Mouse (Mus musculus): Measurements from ENCODE around the gene Cmss1. TPM values are rescaled to one million over a fixed set of nuclear protein-coding genes. Genes with fewer than 3 reads are reported as not detected.

The Cmss1 gene
- polyA plus RNA-seq, 1 experiment from 2014 or later, result 50.4 TPM

GRCm38 (mm10) chr16:57454106-57454763 is 152.4 kb downstream of the Cmss1 start:
- 81% methylated on average over 8 of the region's 8 CpGs for WGBS
- no peak for TF ChIP-seq CTCF (IDR thresholded peaks at IDR 0.05; ENCODE audit: low read depth)
- H3K9me3 ChIP-seq (replicated peaks; ENCODE audit: low read length), result no peaks in the 10 kb centered on the region
- DNase-seq (ENCODE audit: low spot score) (no peak), ATAC-seq (replicated peaks; ENCODE audit: low FRiP score, low read depth) (0 out of 2 replicates have a peak, but pooled peaks have one; percentile 52)
- H3K27me3 ChIP-seq (ENCODE audit: insufficient read depth, low read length), result no peaks in the 10 kb centered on the region
- no peaks in the 10 kb centered on the region for H3K4me1 ChIP-seq (replicated peaks; ENCODE audit: insufficient read depth, low read length)
- no peak overlapping the region for H3K4me2 ChIP-seq (ENCODE audit: low read length)
- no peaks in the 10 kb centered on the region for H3K36me3 ChIP-seq (ENCODE audit: insufficient read depth, low read length)
- no peak overlapping the region for H3K27ac ChIP-seq
- H3K4me3 ChIP-seq (replicated peaks; ENCODE audit: low read depth, low read length), result no peak overlapping the region
- H3K9ac ChIP-seq (ENCODE audit: low read depth, low read length), result no peak overlapping the region

- Histone ChIP-seq H3K27me3 (ENCODE audit: insufficient read depth, low read length) (no peaks in the 10 kb centered on the region), H3K27ac (no peak overlapping the region), H3K4me3 (replicated peaks; ENCODE audit: low read depth, low read length) (no peak overlapping the region), H3K4me1 (replicated peaks; ENCODE audit: insufficient read depth, low read length) (no peaks in the 10 kb centered on the region), H3K9me3 (replicated peaks; ENCODE audit: low read length) (peaks cover 5% of the 10 kb centered on the region; the same call in 1 of the 2 replicates), H3K4me2 (ENCODE audit: low read length) (no peak overlapping the region), H3K36me3 (ENCODE audit: insufficient read depth, low read length) (no peaks in the 10 kb centered on the region), H3K9ac (ENCODE audit: low read depth, low read length) (no peak overlapping the region)
- DNase-seq (ENCODE audit: low spot score), result no peak
- ATAC-seq (replicated peaks; ENCODE audit: low FRiP score, low read depth), result 0 out of 2 replicates have a peak, but pooled peaks have one; percentile 36
- 59% methylated on average over 7 of the region's 7 CpGs for WGBS
- TF ChIP-seq CTCF (IDR thresholded peaks at IDR 0.05; ENCODE audit: low read depth), result no peak
Observed at GRCm38 (mm10) chr16:57453009-57453408, 153.7 kb downstream of the Cmss1 start.

GRCm38 (mm10) chr16:57445096-57446094 is 161.3 kb downstream of the Cmss1 start:
- 0 out of 2 replicates have a peak, but pooled peaks have one; percentile 43 for ATAC-seq (replicated peaks; ENCODE audit: low FRiP score, low read depth)
- 38% methylated on average over 10 of the region's 10 CpGs for WGBS
- Histone ChIP-seq H3K4me2 (ENCODE audit: low read length) (no peak overlapping the region), H3K27ac (no peak overlapping the region), H3K9me3 (replicated peaks; ENCODE audit: low read length) (peaks cover 5% of the 10 kb centered on the region; the same call in 1 of the 2 replicates), H3K9ac (ENCODE audit: low read depth, low read length) (no peak overlapping the region), H3K27me3 (ENCODE audit: insufficient read depth, low read length) (no peaks in the 10 kb centered on the region), H3K4me3 (replicated peaks; ENCODE audit: low read depth, low read length) (no peak overlapping the region), H3K36me3 (ENCODE audit: insufficient read depth, low read length) (no peaks in the 10 kb centered on the region), H3K4me1 (replicated peaks; ENCODE audit: insufficient read depth, low read length) (no peaks in the 10 kb centered on the region)
- TF ChIP-seq CTCF (IDR thresholded peaks at IDR 0.05; ENCODE audit: low read depth), result no peak
- DNase-seq (ENCODE audit: low spot score), result no peak

DNA sequence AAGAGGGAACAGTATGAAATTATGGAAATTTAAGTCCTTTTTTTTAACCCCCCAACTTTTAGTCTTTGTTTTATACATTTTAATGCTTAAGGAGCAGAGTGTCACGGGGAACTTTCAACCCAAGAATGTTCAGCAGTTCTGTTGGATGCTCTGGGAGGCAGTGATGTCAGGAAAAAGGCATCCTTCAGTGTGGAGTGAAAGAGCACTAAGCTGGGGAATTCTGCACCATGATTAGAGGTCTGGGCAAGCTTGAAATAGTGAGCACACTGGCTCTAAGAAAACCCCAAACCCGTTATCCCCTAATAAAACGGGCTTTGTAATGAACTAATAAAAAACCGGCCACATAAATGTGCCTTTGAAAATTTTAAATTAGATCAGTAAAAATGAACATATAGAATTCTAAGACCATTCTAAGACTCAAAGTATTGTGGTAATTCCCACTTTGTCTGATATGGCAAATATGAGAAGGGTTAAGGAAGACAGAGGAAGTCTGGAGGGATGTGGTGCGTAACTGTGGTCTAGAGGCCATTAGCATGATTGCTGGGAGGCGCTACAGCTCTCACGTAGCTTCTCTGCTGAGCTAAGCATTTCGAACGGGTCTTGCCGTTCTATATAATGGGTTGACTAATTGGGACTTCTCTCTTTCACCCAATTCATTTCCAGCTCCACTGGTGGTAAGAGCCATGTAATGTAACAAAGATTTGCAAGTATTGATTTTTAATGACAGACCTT is 165.8 kb downstream of the Cmss1 start:
- Histone ChIP-seq H3K36me3 (ENCODE audit: insufficient read depth, low read length) (no peaks in the 10 kb centered on the region), H3K4me1 (replicated peaks; ENCODE audit: insufficient read depth, low read length) (no peaks in the 10 kb centered on the region), H3K9me3 (replicated peaks; ENCODE audit: low read length) (no peaks in the 10 kb centered on the region), H3K4me2 (ENCODE audit: low read length) (no peak overlapping the region), H3K9ac (ENCODE audit: low read depth, low read length) (no peak overlapping the region), H3K27me3 (ENCODE audit: insufficient read depth, low read length) (no peaks in the 10 kb centered on the region), H3K4me3 (replicated peaks; ENCODE audit: low read depth, low read length) (no peak overlapping the region), H3K27ac (no peak overlapping the region)
- ATAC-seq (replicated peaks; ENCODE audit: low FRiP score, low read depth) (no peak), DNase-seq (ENCODE audit: low spot score) (no peak)
- TF ChIP-seq CTCF (IDR thresholded peaks at IDR 0.05; ENCODE audit: low read depth), result no peak
- WGBS, result 85% methylated on average over 10 of the region's 10 CpGs

DNA sequence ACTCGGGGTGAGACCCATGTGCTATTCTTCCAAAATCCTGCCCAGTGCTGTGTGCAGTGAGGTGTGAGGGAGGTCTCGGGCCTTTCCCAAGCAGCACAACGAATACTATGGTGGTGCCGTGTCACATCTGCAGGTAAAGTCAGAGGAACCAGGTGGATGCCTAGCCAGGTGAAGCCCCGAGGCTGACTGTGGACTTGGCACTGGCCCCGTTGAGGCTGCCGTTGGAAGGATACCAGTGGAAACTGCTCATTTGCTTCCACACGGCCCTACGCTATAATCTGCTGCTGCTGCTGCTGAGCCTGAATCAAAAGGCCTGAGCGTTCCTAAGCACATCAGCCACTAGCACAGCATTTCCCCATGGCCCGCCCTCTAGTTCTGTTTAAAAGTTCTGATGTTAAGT is 167.5 kb downstream of the Cmss1 start:
- TF ChIP-seq CTCF (IDR thresholded peaks at IDR 0.05; ENCODE audit: low read depth), result no peak
- no peak overlapping the region for H3K4me3 ChIP-seq (replicated peaks; ENCODE audit: low read depth, low read length)
- H3K4me1 ChIP-seq (replicated peaks; ENCODE audit: insufficient read depth, low read length), result no peaks in the 10 kb centered on the region
- H3K9ac ChIP-seq (ENCODE audit: low read depth, low read length), result no peak overlapping the region
- no peak for DNase-seq (ENCODE audit: low spot score)
- H3K36me3 ChIP-seq (ENCODE audit: insufficient read depth, low read length), result no peaks in the 10 kb centered on the region
- WGBS, result 72% methylated on average over 11 of the region's 11 CpGs
- H3K27me3 ChIP-seq (ENCODE audit: insufficient read depth, low read length), result no peaks in the 10 kb centered on the region
- no peak overlapping the region for H3K4me2 ChIP-seq (ENCODE audit: low read length)
- no peak overlapping the region for H3K27ac ChIP-seq
- H3K9me3 ChIP-seq (replicated peaks; ENCODE audit: low read length), result no peaks in the 10 kb centered on the region
- ATAC-seq (replicated peaks; ENCODE audit: low FRiP score, low read depth), result no peak

GRCm38 (mm10) chr16:57438288-57438685 is 168.4 kb downstream of the Cmss1 start:
- no peak for ATAC-seq (replicated peaks; ENCODE audit: low FRiP score, low read depth)

More at GRCm38 (mm10) chr16:57438288-57438685, 168.4 kb downstream of the Cmss1 start:
- no peak overlapping the region for H3K27ac ChIP-seq
- no peak overlapping the region for H3K9ac ChIP-seq (ENCODE audit: low read depth, low read length)
- WGBS, result 53% methylated on average over 5 of the region's 5 CpGs
- H3K4me2 ChIP-seq (ENCODE audit: low read length), result no peak overlapping the region
- no peak for TF ChIP-seq CTCF (IDR thresholded peaks at IDR 0.05; ENCODE audit: low read depth)
- no peak overlapping the region for H3K4me3 ChIP-seq (replicated peaks; ENCODE audit: low read depth, low read length)
- no peaks in the 10 kb centered on the region for H3K27me3 ChIP-seq (ENCODE audit: insufficient read depth, low read length)
- no peak for DNase-seq (ENCODE audit: low spot score)
- no peaks in the 10 kb centered on the region for H3K9me3 ChIP-seq (replicated peaks; ENCODE audit: low read length)
- no peaks in the 10 kb centered on the region for H3K4me1 ChIP-seq (replicated peaks; ENCODE audit: insufficient read depth, low read length)
- no peaks in the 10 kb centered on the region for H3K36me3 ChIP-seq (ENCODE audit: insufficient read depth, low read length)

Measured in kidney, postnatal 0 days (tissue).